Comparison of ENCODE assay signal across 23 mouse cellular contexts in the genomic region with DNA sequence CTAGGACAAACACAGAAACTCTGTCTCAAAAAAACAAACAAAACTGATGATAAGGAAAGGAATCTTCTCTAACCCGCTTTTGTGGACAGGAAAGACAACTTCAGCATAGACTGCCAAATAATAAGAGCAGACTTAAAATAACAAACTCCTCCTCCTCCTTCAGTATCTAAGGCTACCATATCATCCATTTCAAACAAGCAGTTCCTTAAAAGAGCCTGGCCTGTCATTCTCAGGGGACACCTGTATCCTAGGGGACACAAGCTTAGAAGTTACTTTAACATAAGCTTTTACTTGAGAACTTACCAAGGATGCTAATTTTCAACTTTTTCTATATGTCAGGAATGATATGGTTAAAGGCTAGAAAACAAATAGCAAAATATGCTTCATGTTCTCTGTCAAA. TPM values are rescaled to one million over a fixed set of nuclear protein-coding genes. Genes with fewer than 3 reads are reported as not detected.
DNase-seq lines count a peak whose midpoint lies in the region; ATAC-seq and TF ChIP-seq lines count a peak whose summit lies in the region.
"Had no signal": no experiment of that assay in that cellular context is flagged by ENCODE, and none has a peak within 500 bp of the region (broad histone marks: within the 10 kb centered on the region; RNA-seq: fewer than 3 reads in every experiment).

No protein-coding gene starts in this region.

- no peak overlapping the region for H3K27ac ChIP-seq in liver, adult 2 months (replicated peaks; ENCODE audit: insufficient read depth, low read depth, low read length)
- no peak overlapping the region for H3K27ac ChIP-seq in liver, embryonic 11.5 days (ENCODE audit: low read depth, low read length)
- H3K27ac ChIP-seq in liver, postnatal 0 days (ENCODE audit: low read depth), result 0 out of 2 replicates have a peak overlapping the region, but pooled peaks have one; percentile 36
- no peak overlapping the region for H3K27ac ChIP-seq in liver, embryonic 12.5 days
- no peak overlapping the region for H3K27ac ChIP-seq in MEL (ENCODE audit: control insufficient read depth, low read depth, low read length)
- H3K27ac ChIP-seq in gastrocnemius, adult 2 months, result no peak overlapping the region

- peaks cover 29% of the 10 kb centered on the region for H3K79me2 ChIP-seq in liver, adult 2 months (ENCODE audit: control insufficient read depth, insufficient read depth, low read length)
- peaks cover 69% of the 10 kb centered on the region for H3K79me2 ChIP-seq in MEL (ENCODE audit: control insufficient read depth, insufficient read depth, low read length, poor library complexity)

- TF ChIP-seq RAD21 in MEL (IDR thresholded peaks at IDR 0.05; ENCODE audit: low read depth, low read length), result no peak

- 8% methylated on average over 1 of the region's 1 CpGs for WGBS in liver, adult 2 months
- 73% methylated on average over 1 of the region's 1 CpGs for WGBS in liver, embryonic 11.5 days
- 28% methylated on average over 1 of the region's 1 CpGs for WGBS in liver, postnatal 0 days (ENCODE audit: insufficient replicate concordance)
- 64% methylated on average over 1 of the region's 1 CpGs for WGBS in liver, embryonic 12.5 days (ENCODE audit: insufficient replicate concordance)

- TF ChIP-seq CTCF in liver, adult 2 months (IDR thresholded peaks at IDR 0.05; ENCODE audit: low read depth, low read length), result no peak
- no peak for TF ChIP-seq CTCF in liver, postnatal 0 days (IDR thresholded peaks at IDR 0.05; ENCODE audit: low read depth)
- TF ChIP-seq CTCF in MEL (IDR thresholded peaks at IDR 0.05 in 2 of 3, conservative IDR thresholded peaks at IDR 0.05 in 1 of 3; ENCODE audit: control insufficient read depth in 1 of 3, insufficient read depth in 1 of 3, low read depth in 2 of 3, low read length in 3 of 3, poor library complexity in 1 of 3, severe bottlenecking in 1 of 3), result no peak
- no peak for TF ChIP-seq CTCF in gastrocnemius, adult 2 months (IDR thresholded peaks at IDR 0.05)

- peaks cover 18% of the 10 kb centered on the region for H3K4me1 ChIP-seq in liver, adult 2 months (ENCODE audit: control insufficient read depth, insufficient read depth, low read length)
- peaks cover 5% of the 10 kb centered on the region; the same call in 1 of the 2 replicates for H3K4me1 ChIP-seq in liver, embryonic 11.5 days (replicated peaks; ENCODE audit: control insufficient read depth, insufficient read depth, low read length)
- H3K4me1 ChIP-seq in liver, postnatal 0 days (ENCODE audit: insufficient read depth), result peaks cover 14% of the 10 kb centered on the region; the same call in 1 of the 2 replicates
- H3K4me1 ChIP-seq in liver, embryonic 12.5 days, result peaks cover 18% of the 10 kb centered on the region
- peaks cover 6 to 12% of the 10 kb centered on the region in 2 experiments for H3K4me1 ChIP-seq in MEL (ENCODE audit: control insufficient read depth in 1 of 2, insufficient read depth in 2 of 2, low read length in 2 of 2)

- no peak overlapping the region for H3K4me3 ChIP-seq in liver, adult 2 months (ENCODE audit: insufficient read depth, low read depth, low read length)
- no peak overlapping the region for H3K4me3 ChIP-seq in liver, embryonic 11.5 days (ENCODE audit: low read depth, low read length)
- no peak overlapping the region for H3K4me3 ChIP-seq in liver, postnatal 0 days (ENCODE audit: low read depth, low read length)
- no peak overlapping the region for H3K4me3 ChIP-seq in liver, embryonic 12.5 days
- H3K4me3 ChIP-seq in MEL (ENCODE audit: control insufficient read depth in 1 of 2, insufficient read depth in 1 of 2, low read depth in 2 of 2, low read length in 2 of 2), result no peak overlapping the region
- H3K4me3 ChIP-seq in gastrocnemius, adult 2 months, result no peak overlapping the region

- no peak for TF ChIP-seq POLR2A in liver, adult 2 months (IDR thresholded peaks at IDR 0.05; ENCODE audit: extremely low read depth, insufficient read depth, low read length)
- no peak for TF ChIP-seq POLR2A in MEL (IDR thresholded peaks at IDR 0.05; ENCODE audit: control insufficient read depth in 1 of 2, insufficient read depth in 1 of 2, low read depth in 1 of 2, low read length in 2 of 2, poor library complexity in 1 of 2)

- ATAC-seq in liver, embryonic 11.5 days (replicated peaks; ENCODE audit: low FRiP score), result no peak
- ATAC-seq in liver, postnatal 0 days, result no peak
- no peak for ATAC-seq in liver, embryonic 12.5 days
- ATAC-seq: activated CD4-positive, CD25-positive, alpha-beta regulatory T cell, adult 4 months; CD4-positive, CD25-positive, alpha-beta regulatory T cell, adult 4 months; Patski had no signal

- H3K9me3 ChIP-seq in liver, embryonic 11.5 days (ENCODE audit: control insufficient read depth, low read length), result no peaks in the 10 kb centered on the region
- H3K9me3 ChIP-seq in liver, postnatal 0 days (ENCODE audit: low read length), result no peaks in the 10 kb centered on the region
- H3K9me3 ChIP-seq in liver, embryonic 12.5 days (replicated peaks), result no peaks in the 10 kb centered on the region
- no peaks in the 10 kb centered on the region for H3K9me3 ChIP-seq in MEL (replicated peaks; ENCODE audit: insufficient read depth, low read length)
- H3K9me3 ChIP-seq: G1E had no signal

- no peaks in the 10 kb centered on the region for H3K27me3 ChIP-seq in liver, adult 2 months (ENCODE audit: control insufficient read depth, insufficient read depth, low read length)
- H3K27me3 ChIP-seq in liver, embryonic 11.5 days (replicated peaks; ENCODE audit: control insufficient read depth, insufficient read depth, low read length), result no peaks in the 10 kb centered on the region
- H3K27me3 ChIP-seq in liver, postnatal 0 days (ENCODE audit: insufficient read depth, low read length), result no peaks in the 10 kb centered on the region
- no peaks in the 10 kb centered on the region for H3K27me3 ChIP-seq in liver, embryonic 12.5 days (replicated peaks)
- no peaks in the 10 kb centered on the region for H3K27me3 ChIP-seq in MEL (ENCODE audit: control insufficient read depth in 1 of 2, insufficient read depth in 2 of 2, low read length in 2 of 2)
- H3K27me3 ChIP-seq: CH12.LX, Patski had no signal

- no peaks in the 10 kb centered on the region for H3K36me3 ChIP-seq in liver, adult 2 months (ENCODE audit: control insufficient read depth, insufficient read depth, low read length)
- H3K36me3 ChIP-seq in liver, embryonic 11.5 days (ENCODE audit: control insufficient read depth, insufficient read depth, low read length), result no peaks in the 10 kb centered on the region
- no peaks in the 10 kb centered on the region for H3K36me3 ChIP-seq in liver, postnatal 0 days (replicated peaks; ENCODE audit: insufficient read depth, low read length)
- H3K36me3 ChIP-seq in liver, embryonic 12.5 days, result peaks cover 3% of the 10 kb centered on the region; the same call in 1 of the 2 replicates
- peaks cover 0 to 21% of the 10 kb centered on the region in 2 experiments; a peak in 2 of 4 replicates for H3K36me3 ChIP-seq in MEL (ENCODE audit: control insufficient read depth in 1 of 2, insufficient read depth in 2 of 2, low read length in 2 of 2)

- peak; percentile 78 for DNase-seq in heart, adult 11 months
- no peak for DNase-seq in heart, adult 8-10 months (ENCODE audit: low spot score)
- DNase-seq in liver, adult 2 months (ENCODE audit: extremely low read depth, low read depth, low spot score), result peak; percentile 70
- no peak for DNase-seq in liver, embryonic 11.5 days (ENCODE audit: low spot score)
- DNase-seq in liver, postnatal 0 days, result no peak
- peak; percentile 58 for DNase-seq in MEL (ENCODE audit: low read depth, low spot score)
- DNase-seq in gastrocnemius, adult 2 months, result no peak
- DNase-seq: adrenal gland, adult 2 months; adrenal gland, adult 8-10 months; adrenal gland, postnatal 10 days; adrenal gland, postnatal 14 days; adrenal gland, postnatal 25 days; adrenal gland, postnatal 36 days; B cell, adult 2 months; cerebellum, adult 11 months; cerebellum, adult 11-12 months; cerebellum, adult 18-20 months had no signal

- H3K9ac ChIP-seq in liver, adult 2 months (ENCODE audit: low read depth, low read length), result no peak overlapping the region
- no peak overlapping the region for H3K9ac ChIP-seq in liver, embryonic 11.5 days (ENCODE audit: low read depth, low read length)
- no peak overlapping the region for H3K9ac ChIP-seq in liver, postnatal 0 days (replicated peaks)
- no peak overlapping the region for H3K9ac ChIP-seq in liver, embryonic 12.5 days
- no peak overlapping the region for H3K9ac ChIP-seq in MEL (ENCODE audit: control insufficient read depth, low read depth, low read length, poor library complexity, severe bottlenecking)

- no peak for TF ChIP-seq EP300 in liver, postnatal 0 days (IDR thresholded peaks at IDR 0.05; ENCODE audit: low read depth)
- TF ChIP-seq EP300 in MEL (IDR thresholded peaks at IDR 0.05; ENCODE audit: low read depth in 1 of 2, low read length in 2 of 2), result peak in 1 of 2 experiments; percentile 45; a peak in 2 of 4 replicates

- H3K4me2 ChIP-seq in liver, embryonic 11.5 days, result no peak overlapping the region
- H3K4me2 ChIP-seq in liver, postnatal 0 days (ENCODE audit: low read depth, low read length), result no peak overlapping the region
- H3K4me2 ChIP-seq in liver, embryonic 12.5 days, result no peak overlapping the region

- intact Hi-C loops in gastrocnemius, adult 2 months (cut with DNase I), result no loop called here

TF ChIP-seq in MEL, 35 proteins besides CTCF, POLR2A, EP300 and RAD21:
- TF ChIP-seq NELFE (IDR thresholded peaks at IDR 0.05; ENCODE audit: low read depth, low read length) (no peak), RCOR1 (IDR thresholded peaks at IDR 0.05; ENCODE audit: low read depth, low read length) (0 out of 2 replicates have a peak, but pooled peaks have one; percentile 15), ETS1 (IDR thresholded peaks at IDR 0.05; ENCODE audit: low read depth, low read length) (no peak), POLR2AphosphoS5 (IDR thresholded peaks at IDR 0.05; ENCODE audit: borderline replicate concordance, low read depth, low read length) (no peak)

RNA-seq across cellular contexts. Expression of gene Fbxo11, which starts 14.2 kb away (rescaled TPM):
- total RNA-seq in heart, adult 8-10 months (2022), result 10 to 100 TPM; 31.1 to 37.0 (median 35.5) TPM
- total RNA-seq in liver, adult 2 months (2014; rRNA removed), result 16.7 and 17.1 TPM in 2 replicates
- 5.1 and 5.9 TPM in 2 replicates for polyA plus RNA-seq in liver, adult 2 months (2012; rRNA removed)
- polyA plus RNA-seq in liver, embryonic 11.5 days (2014; fragmentation: Nextera tagmentation; extraction: Ambion mirVana), result 12.4 and 14.0 TPM in 2 replicates
- 4.1 and 4.7 TPM in 2 replicates for polyA plus RNA-seq in liver, postnatal 0 days (2015; fragmentation: Nextera tagmentation; extraction: Ambion mirVana)
- 6.2 and 7.0 TPM in 2 replicates for polyA plus RNA-seq in liver, embryonic 12.5 days (2016; fragmentation: Nextera tagmentation; extraction: Ambion mirVana)
- 9.4 and 14.1 TPM in 2 replicates for total RNA-seq in MEL (2012; rRNA removed)
- polyA plus RNA-seq in MEL (2012; ENCODE audit: insufficient read depth in 1 of 2, insufficient read length in 2 of 2, low read depth in 1 of 2, low replicate concordance in 2 of 2, missing spikeins in 1 of 2), result 10 to 100 TPM; 17.5 to 91.4 TPM
- 10 to 100 TPM; 33.2 to 38.8 TPM for total RNA-seq in gastrocnemius, adult 2 months (2021)

Comparison
In these comparisons a context has a peak if more than half of its experiments do, and no peak if none do; other contexts are left out.
1. DNase-seq: peak in heart, adult 11 months (single experiment), liver, adult 2 months (single experiment) and MEL (single experiment); none in heart, adult 8-10 months (single experiment), liver, embryonic 11.5 days (single experiment), liver, postnatal 0 days (single experiment) and gastrocnemius, adult 2 months (single experiment).